In genomic region chr10:80557346-80557965, GRCm38 (mm10) we compare ENCODE assay signal across 8 mouse cellular contexts. TPM values are rescaled to one million over a fixed set of nuclear protein-coding genes. Genes with fewer than 3 reads are reported as not detected.
DNase-seq lines count a peak whose midpoint lies in the region; ATAC-seq and TF ChIP-seq lines count a peak whose summit lies in the region.

No protein-coding gene starts in this region.

- H3K9me3 ChIP-seq in ES-Bruce4 (replicated peaks; ENCODE audit: control insufficient read depth, insufficient read depth, low read length, poor library complexity, severe bottlenecking) = no peaks in the 10 kb centered on the region
- no peaks in the 10 kb centered on the region for H3K9me3 ChIP-seq in kidney, postnatal 0 days (replicated peaks; ENCODE audit: low read length)

- no peaks in the 10 kb centered on the region for H3K4me1 ChIP-seq in ES-Bruce4 (ENCODE audit: control insufficient read depth, insufficient read depth, low read length)
- peaks cover 43% of the 10 kb centered on the region for H3K4me1 ChIP-seq in cerebellum, adult 2 months (ENCODE audit: control insufficient read depth, insufficient read depth, low read length)
- H3K4me1 ChIP-seq in kidney, postnatal 0 days (replicated peaks; ENCODE audit: insufficient read depth, low read length) = peaks cover 15% of the 10 kb centered on the region
- peaks cover 29% of the 10 kb centered on the region for H3K4me1 ChIP-seq in lung, adult 2 months (ENCODE audit: control insufficient read depth, insufficient read depth, low read length)

- peak; percentile 63 for DNase-seq in 416B (ENCODE audit: low read depth)
- DNase-seq in cerebellum, adult 2 months = peak; percentile 71 to 85
- DNase-seq in gastrocnemius, postnatal 10 days = peak; percentile 85
- peak; percentile 70 for DNase-seq in kidney, postnatal 0 days (ENCODE audit: low spot score)
- DNase-seq in lung, adult 2 months = peak; percentile 82
- peak; percentile 85 for DNase-seq in right cerebral cortex, postnatal 14 days

- TF ChIP-seq EP300 in ES-Bruce4 (IDR thresholded peaks at IDR 0.05; ENCODE audit: insufficient read depth, low read depth, low read length) = no peak

- 8% methylated on average over 5 of the region's 5 CpGs for WGBS in cerebellum, adult 2 months
- 28% methylated on average over 5 of the region's 5 CpGs for WGBS in kidney, postnatal 0 days
- WGBS in lung, adult 2 months = 26% methylated on average over 5 of the region's 5 CpGs

- no peak for ATAC-seq in kidney, postnatal 0 days (replicated peaks; ENCODE audit: low FRiP score, low read depth)
- ATAC-seq in activated CD4-positive, CD25-positive, alpha-beta regulatory T cell, adult 4 months = no peak

- no peak overlapping the region for H3K9ac ChIP-seq in ES-Bruce4 (ENCODE audit: low read depth, poor library complexity, severe bottlenecking)
- no peak overlapping the region for H3K9ac ChIP-seq in kidney, postnatal 0 days (ENCODE audit: low read depth, low read length)

- H3K36me3 ChIP-seq in ES-Bruce4 (ENCODE audit: control insufficient read depth, insufficient read depth, low read length, poor library complexity, severe bottlenecking) = no peaks in the 10 kb centered on the region
- no peaks in the 10 kb centered on the region for H3K36me3 ChIP-seq in kidney, postnatal 0 days (ENCODE audit: insufficient read depth, low read length)

- H3K4me3 ChIP-seq in ES-Bruce4 (ENCODE audit: low read depth, low read length) = no peak overlapping the region
- no peak overlapping the region for H3K4me3 ChIP-seq in cerebellum, adult 2 months (replicated peaks; ENCODE audit: insufficient read depth, low read depth, low read length)
- H3K4me3 ChIP-seq in kidney, postnatal 0 days (replicated peaks; ENCODE audit: low read depth, low read length) = no peak overlapping the region
- H3K4me3 ChIP-seq in lung, adult 2 months (replicated peaks; ENCODE audit: extremely low read depth, low read depth, low read length) = no peak overlapping the region

- peak; percentile 88 for TF ChIP-seq CTCF in ES-Bruce4 (IDR thresholded peaks at IDR 0.05; ENCODE audit: low read depth, low read length)
- peak; percentile 75 for TF ChIP-seq CTCF in cerebellum, adult 2 months (IDR thresholded peaks at IDR 0.05; ENCODE audit: borderline replicate concordance, insufficient read depth, low read depth, low read length)
- TF ChIP-seq CTCF in kidney, postnatal 0 days (IDR thresholded peaks at IDR 0.05; ENCODE audit: low read depth) = peak; percentile 82
- peak; percentile 66 for TF ChIP-seq CTCF in lung, adult 2 months (IDR thresholded peaks at IDR 0.05; ENCODE audit: insufficient read depth, low read length)

- H3K27me3 ChIP-seq in ES-Bruce4 (ENCODE audit: control insufficient read depth, insufficient read depth, low read length, poor library complexity, severe bottlenecking) = no peaks in the 10 kb centered on the region
- no peaks in the 10 kb centered on the region for H3K27me3 ChIP-seq in cerebellum, adult 2 months (ENCODE audit: control insufficient read depth, insufficient read depth, low read length)
- no peaks in the 10 kb centered on the region for H3K27me3 ChIP-seq in kidney, postnatal 0 days (ENCODE audit: insufficient read depth, low read length)

- no peak for TF ChIP-seq POLR2A in ES-Bruce4 (IDR thresholded peaks at IDR 0.05; ENCODE audit: insufficient read depth, low read length)
- TF ChIP-seq POLR2A in cerebellum, adult 2 months (IDR thresholded peaks at IDR 0.05; ENCODE audit: borderline replicate concordance, insufficient read depth, low read length) = no peak
- TF ChIP-seq POLR2A in lung, adult 2 months (IDR thresholded peaks at IDR 0.05; ENCODE audit: borderline replicate concordance, extremely low read depth, low read depth, low read length) = no peak

- no peak overlapping the region for H3K4me2 ChIP-seq in kidney, postnatal 0 days (ENCODE audit: low read length)

- H3K27ac ChIP-seq in ES-Bruce4 (ENCODE audit: insufficient read depth, low read length) = no peak overlapping the region
- H3K27ac ChIP-seq in cerebellum, adult 2 months (ENCODE audit: insufficient read depth, low read length) = no peak overlapping the region
- H3K27ac ChIP-seq in kidney, postnatal 0 days = no peak overlapping the region

RNA-seq across cellular contexts. Expression of gene Rexo1, which starts 3.9 kb away (rescaled TPM):
- 29.5 and 32.8 TPM in 2 replicates for polyA plus RNA-seq in ES-Bruce4 (2011; ENCODE audit: insufficient read depth, insufficient read length, low read depth, missing spikeins)
- polyA plus RNA-seq in cerebellum, adult 2 months (2012; rRNA removed) = 44.4 and 47.5 TPM in 2 replicates
- 10 to 100 TPM; 13.1 to 16.7 TPM for total RNA-seq in gastrocnemius, postnatal 10 days (2021)
- 16.8 and 17.3 TPM in 2 replicates for polyA plus RNA-seq in kidney, postnatal 0 days (2015; fragmentation: Nextera tagmentation; extraction: Ambion mirVana)
- polyA plus RNA-seq in lung, adult 2 months (2012; rRNA removed) = 61.8 and 62.7 TPM in 2 replicates
- 10 to 100 TPM; 13.0 to 13.4 TPM for polyA plus RNA-seq in activated CD4-positive, CD25-positive, alpha-beta regulatory T cell, adult 4 months (2017; shearing (Covaris generic))

RNA-seq across cellular contexts. Expression of gene Atp8b3, which starts 18.5 kb away (rescaled TPM):
- 1.2 and 1.6 TPM in 2 replicates for polyA plus RNA-seq in ES-Bruce4 (2011; ENCODE audit: insufficient read depth, insufficient read length, low read depth, missing spikeins)
- polyA plus RNA-seq in cerebellum, adult 2 months (2012; rRNA removed) = 0.30 and 0.52 TPM in 2 replicates
- not detected for total RNA-seq in gastrocnemius, postnatal 10 days (2021)
- 0.09 and 0.16 TPM in 2 replicates for polyA plus RNA-seq in kidney, postnatal 0 days (2015; fragmentation: Nextera tagmentation; extraction: Ambion mirVana)
- polyA plus RNA-seq in lung, adult 2 months (2012; rRNA removed) = 0.08 and 0.11 TPM in 2 replicates
- polyA plus RNA-seq in activated CD4-positive, CD25-positive, alpha-beta regulatory T cell, adult 4 months (2017; shearing (Covaris generic)) = not detected

RNA-seq across cellular contexts. Expression of gene Klf16, which starts 19.7 kb away (rescaled TPM):
- polyA plus RNA-seq in ES-Bruce4 (2011; ENCODE audit: insufficient read depth, insufficient read length, low read depth, missing spikeins) = 24.9 TPM in 2 replicates
- polyA plus RNA-seq in cerebellum, adult 2 months (2012; rRNA removed) = 9.5 and 10.6 TPM in 2 replicates
- 1 to 10 TPM; 3.5 to 5.8 TPM for total RNA-seq in gastrocnemius, postnatal 10 days (2021)
- polyA plus RNA-seq in kidney, postnatal 0 days (2015; fragmentation: Nextera tagmentation; extraction: Ambion mirVana) = 8.1 and 8.8 TPM in 2 replicates
- 24.8 and 31.5 TPM in 2 replicates for polyA plus RNA-seq in lung, adult 2 months (2012; rRNA removed)
- 1 to 10 TPM; 5.2 to 8.1 TPM for polyA plus RNA-seq in activated CD4-positive, CD25-positive, alpha-beta regulatory T cell, adult 4 months (2017; shearing (Covaris generic))

RNA-seq across cellular contexts. Expression of gene Abhd17a, which starts 32.7 kb away (rescaled TPM):
- polyA plus RNA-seq in ES-Bruce4 (2011; ENCODE audit: insufficient read depth, insufficient read length, low read depth, missing spikeins) = 35.8 and 49.5 TPM in 2 replicates
- polyA plus RNA-seq in cerebellum, adult 2 months (2012; rRNA removed) = 230 and 232 TPM in 2 replicates
- 10 to 100 TPM; 69.6 to 73.3 TPM for total RNA-seq in gastrocnemius, postnatal 10 days (2021)
- polyA plus RNA-seq in kidney, postnatal 0 days (2015; fragmentation: Nextera tagmentation; extraction: Ambion mirVana) = 104 and 121 TPM in 2 replicates
- 191 and 262 TPM in 2 replicates for polyA plus RNA-seq in lung, adult 2 months (2012; rRNA removed)
- 10 to 100 TPM in 1 of 2 experiments, 1 to 10 TPM in 1; 9.4 to 11.8 TPM for polyA plus RNA-seq in activated CD4-positive, CD25-positive, alpha-beta regulatory T cell, adult 4 months (2017; shearing (Covaris generic))

RNA-seq across cellular contexts. Expression of gene Scamp4, which starts 45.2 kb away (rescaled TPM):
- 58.4 and 68.9 TPM in 2 replicates for polyA plus RNA-seq in ES-Bruce4 (2011; ENCODE audit: insufficient read depth, insufficient read length, low read depth, missing spikeins)
- 57.9 and 62.0 TPM in 2 replicates for polyA plus RNA-seq in cerebellum, adult 2 months (2012; rRNA removed)
- 10 to 100 TPM; 18.4 to 23.9 TPM for total RNA-seq in gastrocnemius, postnatal 10 days (2021)
- 80.7 and 87.2 TPM in 2 replicates for polyA plus RNA-seq in kidney, postnatal 0 days (2015; fragmentation: Nextera tagmentation; extraction: Ambion mirVana)
- 91.4 and 110 TPM in 2 replicates for polyA plus RNA-seq in lung, adult 2 months (2012; rRNA removed)
- 100 to 1,000 TPM; 104 to 107 TPM for polyA plus RNA-seq in activated CD4-positive, CD25-positive, alpha-beta regulatory T cell, adult 4 months (2017; shearing (Covaris generic))
